10 mouse cellular contexts compared by ENCODE assay signal in genomic region chr15:95525997-95526396, GRCm38 (mm10). TPM values are rescaled to one million over a fixed set of nuclear protein-coding genes. Genes with fewer than 3 reads are reported as not detected.
A peak's percentile ranks its signal among the peaks of the same experiment; 100 is the strongest.
DNase-seq lines count a peak whose midpoint lies in the region; ATAC-seq lines count a peak whose summit lies in the region.
"Had no signal": no experiment of that assay in that cellular context is flagged by ENCODE, and none has a peak within 500 bp of the region (broad histone marks: within the 10 kb centered on the region; RNA-seq: fewer than 3 reads in every experiment).

No protein-coding gene starts in this region.

- DNase-seq in kidney, postnatal 4 days, result peak; percentile 68 to 69
- DNase-seq in cerebellum, postnatal 25 days, result peak; percentile 69 to 85
- peak; percentile 33 to 63 for DNase-seq in frontal cortex, postnatal 25 days (ENCODE audit: low spot score in 2 of 2)
- DNase-seq in mesoderm, embryonic 11.5 days (ENCODE audit: low read depth, low spot score), result peak; percentile 63
- peak; percentile 85 for DNase-seq in telencephalon, adult 2 months (ENCODE audit: low read depth, low spot score)
- DNase-seq in gastrocnemius, postnatal 36 days, result no peak
- DNase-seq in Muller cell, postnatal 12 days (ENCODE audit: inconsistent ontology term), result no peak

- H3K4me2 ChIP-seq in kidney, embryonic 16.5 days (replicated peaks; ENCODE audit: low read depth, low read length), result no peak overlapping the region

- peaks cover 29% of the 10 kb centered on the region for H3K27me3 ChIP-seq in kidney, embryonic 16.5 days (ENCODE audit: insufficient read depth, low read length)

- no peak overlapping the region for H3K9ac ChIP-seq in kidney, embryonic 16.5 days (replicated peaks; ENCODE audit: low read length)

- H3K9me3 ChIP-seq in kidney, embryonic 16.5 days (ENCODE audit: low read length), result no peaks in the 10 kb centered on the region

- H3K27ac ChIP-seq in kidney, embryonic 16.5 days (ENCODE audit: low read length), result no peak overlapping the region

- intact Hi-C loops in gastrocnemius, postnatal 36 days (cut with DNase I), result no loop called here

- ATAC-seq in kidney, embryonic 16.5 days (ENCODE audit: low FRiP score, low TSS enrichment), result no peak

- H3K4me3 ChIP-seq in kidney, embryonic 16.5 days (ENCODE audit: low read length), result no peak overlapping the region

- H3K4me1 ChIP-seq in kidney, embryonic 16.5 days (ENCODE audit: insufficient read depth, low read length), result peaks cover 11% of the 10 kb centered on the region

- H3K36me3 ChIP-seq in kidney, embryonic 16.5 days (ENCODE audit: insufficient read depth, low read length), result no peaks in the 10 kb centered on the region

- WGBS in kidney, embryonic 16.5 days, result 8% methylated on average over 5 of the region's 5 CpGs

RNA-seq across cellular contexts. Expression of gene Nell2, which starts 2.4 kb away (rescaled TPM):
- 12.3 and 13.6 TPM in 2 replicates for polyA plus RNA-seq in kidney, embryonic 16.5 days (2015; fragmentation: Nextera tagmentation; extraction: Ambion mirVana)
- under 1 TPM; 0.15 to 0.30 TPM for total RNA-seq in gastrocnemius, postnatal 36 days (2021)
- total RNA-seq: hematopoietic stem cell, adult 5-6 weeks; MEL had no signal

Comparison
In these comparisons a context has a peak if more than half of its experiments do, and no peak if none do; other contexts are left out.
1. DNase-seq: peak in kidney, postnatal 4 days (2 of 2), cerebellum, postnatal 25 days (2 of 2), frontal cortex, postnatal 25 days (2 of 2), mesoderm, embryonic 11.5 days (single experiment) and telencephalon, adult 2 months (single experiment); none in gastrocnemius, postnatal 36 days (0 of 2) and Muller cell, postnatal 12 days (single experiment).